Mouse (Mus musculus) cerebellum, postnatal 14 days (tissue): ENCODE measurements around the gene Gm10961.

ENCODE experiments used
- DNase-seq, 2 experiments: peaks; one replicate each; pipeline ENCODE4 v3.0.0; 2021; ENCODE audit warnings: mixed read lengths in 2 of 2

The Gm10961 gene

DNA sequence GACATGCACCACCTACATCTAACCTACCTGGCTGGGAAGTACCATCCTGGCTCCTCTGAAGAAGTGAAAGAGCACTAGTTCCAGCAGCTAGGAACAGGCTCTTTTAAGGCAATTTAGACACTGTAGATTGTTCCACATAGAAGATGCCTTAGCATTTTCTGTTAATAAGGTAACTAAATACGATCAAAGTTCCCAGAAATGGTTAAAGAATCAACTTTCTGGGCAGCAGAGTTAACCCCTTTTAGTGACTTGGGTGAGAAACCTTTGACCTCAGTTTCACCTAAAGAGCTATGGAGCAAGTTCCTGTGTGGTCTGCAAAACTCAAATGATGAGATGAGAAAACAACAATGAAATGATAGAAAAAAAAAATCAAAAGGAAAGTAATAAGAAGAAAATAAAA is 33.5 kb downstream of the Gm10961 start:
- no peak for DNase-seq

GRCm38 (mm10) chr3:107667426-107667825 is 36.3 kb downstream of the Gm10961 start:
- DNase-seq, result no peak

DNA sequence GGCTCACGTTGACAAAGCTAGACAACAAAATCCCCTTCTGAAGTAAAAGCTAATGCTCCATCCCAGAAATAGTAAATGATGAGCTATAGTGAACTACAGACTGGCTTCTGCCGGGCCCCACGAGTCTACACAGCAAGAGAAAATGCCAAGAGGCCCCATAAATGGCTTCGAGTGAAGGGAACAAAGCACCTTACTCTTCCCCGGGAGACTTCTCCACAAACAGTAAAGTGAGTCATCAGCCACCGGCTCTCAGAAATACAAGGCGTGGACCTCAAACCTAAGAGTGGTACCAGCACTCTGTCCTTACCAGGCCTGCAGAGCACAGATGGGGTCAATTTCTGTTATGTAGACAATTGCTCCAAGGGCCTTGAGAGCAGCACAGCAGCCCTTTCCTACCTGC is 37.7 kb downstream of the Gm10961 start:
- no peak for DNase-seq

- DNase-seq, result no peak
These were observed 39.4 kb downstream of the Gm10961 start for GRCm38 (mm10) chr3:107670500-107670899.

DNA sequence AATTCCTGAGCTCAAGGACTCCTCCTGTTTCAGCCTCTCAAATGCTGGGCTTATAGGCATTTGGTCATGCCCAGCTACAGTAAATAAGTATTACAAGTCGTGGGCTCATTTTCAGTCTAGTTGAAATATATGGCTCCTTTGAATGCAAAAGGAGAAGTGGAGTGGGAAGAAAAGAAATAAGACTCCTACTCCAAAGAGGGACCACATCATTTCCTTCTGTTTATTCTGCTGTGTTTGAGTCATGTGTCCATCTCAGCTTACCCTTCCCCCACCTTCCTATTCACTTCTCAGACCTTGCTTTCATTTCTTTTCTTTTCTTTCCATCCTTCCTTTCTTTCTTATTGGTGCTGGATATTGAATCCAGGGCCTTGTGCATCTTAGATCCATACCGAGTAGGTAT is 40.4 kb downstream of the Gm10961 start:
- DNase-seq, result no peak

- peak; percentile 40 to 59 for DNase-seq
These were observed 49.9 kb downstream of the Gm10961 start for GRCm38 (mm10) chr3:107680790-107681576.
